Mouse (Mus musculus) intestine, postnatal 0 days (tissue): ENCODE data around the gene Cttnbp2nl. TPM values are rescaled to one million over a fixed set of nuclear protein-coding genes. Genes with fewer than 3 reads are reported as not detected.

Experiments used
- ATAC-seq: fragments of 200-750 bp; cut with Nextera tagmentation; 2 replicates; pipeline ENCODE4 v1.8.0; 2017; ENCODE audit warnings: mild to moderate bottlenecking, moderate TSS enrichment, moderate library complexity
- H3K27ac ChIP-seq: fragments of 300-500 bp; sonication (generic); 2 replicates; pipeline ENCODE4 v1.5.1; 2014; ENCODE audit warnings: mild to moderate bottlenecking, low read depth, low read length, moderate library complexity
- H3K27me3 ChIP-seq: fragments of 300-500 bp; sonication (generic); replicated peaks from 2 replicates; pipeline ENCODE4 v1.6.1; 2014; ENCODE audit warnings: low read length, mixed read lengths; ENCODE audit not compliant: control insufficient read depth, insufficient read depth
- H3K36me3 ChIP-seq: fragments of 300-500 bp; sonication (generic); 2 replicates; pipeline ENCODE4 v1.6.1; 2014; ENCODE audit warnings: mild to moderate bottlenecking, moderate library complexity; ENCODE audit not compliant: control insufficient read depth, insufficient read depth
- H3K4me1 ChIP-seq: fragments of 300-500 bp; sonication (generic); replicated peaks from 2 replicates; pipeline ENCODE4 v1.6.1; 2014; ENCODE audit warnings: antibody characterized with exemption, low read length, mixed read lengths; ENCODE audit not compliant: control insufficient read depth, insufficient read depth
- H3K4me2 ChIP-seq: fragments of 300-500 bp; sonication (generic); replicated peaks from 2 replicates; pipeline ENCODE4 v1.6.1; 2014; ENCODE audit warnings: low read depth, mild to moderate bottlenecking, moderate library complexity
- H3K4me3 ChIP-seq: fragments of 300-500 bp; sonication (generic); 2 replicates; pipeline ENCODE4 v1.5.1; 2014; ENCODE audit warnings: low read depth, low read length
- H3K9ac ChIP-seq: fragments of 300-500 bp; sonication (generic); 2 replicates; pipeline ENCODE4 v1.6.1; 2014; ENCODE audit warnings: mild to moderate bottlenecking, low read depth, low read length
- H3K9me3 ChIP-seq: fragments of 300-500 bp; sonication (generic); 2 replicates; pipeline ENCODE4 v1.6.1; 2016; ENCODE audit warnings: mixed run types; ENCODE audit not compliant: control insufficient read depth
- CTCF ChIP-seq: sonication (generic); IDR thresholded peaks from 2 replicates; pipeline ENCODE4 v1.5.1; 2016; ENCODE audit warnings: low read depth, mild to moderate bottlenecking, control low read depth, antibody characterized with exemption, moderate library complexity
- WGBS: fragments of 180-500 bp; shearing (Covaris S2); extraction: QIAGEN DNeasy Blood & Tissue Kit; methylation state at CpG from one replicate; pipeline ENCODE4 v1.1.7; 2014; 5-methylcytosine and 5-hydroxymethylcytosine counted together
- polyA plus RNA-seq: library from polyadenylated mRNA; unstranded; fragments of >200 nt; fragmentation: Nextera tagmentation; extraction: Ambion mirVana; gene quantifications from 2 replicates; pipeline ENCODE4 v1.2.1, GENCODE M21; 2015

Gene Cttnbp2nl
- polyA plus RNA-seq, 1 experiment from 2014 or later = 9.8 TPM

- WGBS = 32% methylated on average over 12 of the region's 12 CpGs
- Histone ChIP-seq H3K4me2 (peak overlapping the region; percentile 21; the same call in 1 of the 2 replicates), H3K9me3 (no peaks in the 10 kb centered on the region), H3K27me3 (no peaks in the 10 kb centered on the region), H3K36me3 (no peaks in the 10 kb centered on the region; the same call in 1 of the 2 replicates), H3K9ac (no peak overlapping the region), H3K27ac (peak overlapping the region; percentile 81), H3K4me1 (peaks cover 9% of the 10 kb centered on the region), H3K4me3 (no peak overlapping the region)
- no peak; the same call in 1 of the 2 replicates for TF ChIP-seq CTCF
- 0 out of 2 replicates have a peak, but pooled peaks have one; percentile 36 for ATAC-seq
Measured at GRCm38 (mm10) chr3:105019826-105020692, 32.9 kb downstream of the Cttnbp2nl start.

GRCm38 (mm10) chr3:105018783-105019105 lies 34.2 kb downstream of the Cttnbp2nl start:
- Histone ChIP-seq H3K4me2 (no peak overlapping the region), H3K4me3 (no peak overlapping the region), H3K27ac (peak overlapping the region; percentile 57), H3K9me3 (no peaks in the 10 kb centered on the region), H3K27me3 (no peaks in the 10 kb centered on the region), H3K9ac (no peak overlapping the region), H3K4me1 (peaks cover 9% of the 10 kb centered on the region), H3K36me3 (no peaks in the 10 kb centered on the region; the same call in 1 of the 2 replicates)
- 84% methylated on average over 6 of the region's 6 CpGs for WGBS
- TF ChIP-seq CTCF = no peak
- no peak for ATAC-seq

GRCm38 (mm10) chr3:105018085-105018782 lies 34.7 kb downstream of the Cttnbp2nl start:
- no peak overlapping the region for H3K4me2 ChIP-seq
- no peak overlapping the region for H3K9ac ChIP-seq
- no peak for ATAC-seq
- H3K27ac ChIP-seq = peak overlapping the region; percentile 57
- 69% methylated on average over 10 of the region's 10 CpGs for WGBS
- TF ChIP-seq CTCF = no peak
- H3K36me3 ChIP-seq = no peaks in the 10 kb centered on the region; the same call in 1 of the 2 replicates
- H3K4me3 ChIP-seq = no peak overlapping the region
- no peaks in the 10 kb centered on the region for H3K27me3 ChIP-seq
- peaks cover 9% of the 10 kb centered on the region for H3K4me1 ChIP-seq
- no peaks in the 10 kb centered on the region for H3K9me3 ChIP-seq

GRCm38 (mm10) chr3:105017314-105017713 lies 35.6 kb downstream of the Cttnbp2nl start:
- no peak for ATAC-seq
- H3K4me2 ChIP-seq = no peak overlapping the region
- H3K36me3 ChIP-seq = no peaks in the 10 kb centered on the region; the same call in 1 of the 2 replicates
- no peak overlapping the region for H3K4me3 ChIP-seq
- TF ChIP-seq CTCF = no peak
- H3K9me3 ChIP-seq = no peaks in the 10 kb centered on the region
- peaks cover 9% of the 10 kb centered on the region for H3K4me1 ChIP-seq
- no peaks in the 10 kb centered on the region for H3K27me3 ChIP-seq
- no peak overlapping the region for H3K27ac ChIP-seq
- H3K9ac ChIP-seq = no peak overlapping the region
- WGBS = 80% methylated on average over 8 of the region's 8 CpGs

- H3K4me1 ChIP-seq = peaks cover 9% of the 10 kb centered on the region
- peaks cover 2% of the 10 kb centered on the region for H3K36me3 ChIP-seq
- WGBS = 65% methylated on average over 7 of the region's 7 CpGs
- H3K9ac ChIP-seq = no peak overlapping the region
- no peak for ATAC-seq
- H3K27me3 ChIP-seq = no peaks in the 10 kb centered on the region
- no peak overlapping the region for H3K4me3 ChIP-seq
- H3K9me3 ChIP-seq = no peaks in the 10 kb centered on the region
- no peak overlapping the region for H3K27ac ChIP-seq
- no peak for TF ChIP-seq CTCF
- H3K4me2 ChIP-seq = no peak overlapping the region
Measured at GRCm38 (mm10) chr3:105016204-105016603, 36.7 kb downstream of the Cttnbp2nl start.

- WGBS = 53% methylated on average over 2 of the region's 2 CpGs
Measured at GRCm38 (mm10) chr3:105014908-105015307, 38.0 kb downstream of the Cttnbp2nl start.

More at GRCm38 (mm10) chr3:105014908-105015307, 38.0 kb downstream of the Cttnbp2nl start:
- Histone ChIP-seq H3K36me3 (peaks cover 15% of the 10 kb centered on the region), H3K27ac (no peak overlapping the region), H3K4me3 (no peak overlapping the region), H3K9me3 (no peaks in the 10 kb centered on the region), H3K4me1 (peaks cover 4% of the 10 kb centered on the region; the same call in 1 of the 2 replicates), H3K27me3 (no peaks in the 10 kb centered on the region), H3K4me2 (no peak overlapping the region), H3K9ac (no peak overlapping the region)
- no peak for TF ChIP-seq CTCF
- ATAC-seq = no peak
